Mouse (Mus musculus) lung, adult 2 months (tissue): ENCODE measurements around the gene Dnlz.

ENCODE experiments used
- CTCF ChIP-seq: fragments of 200-500 bp; IDR thresholded peaks from 2 replicates; pipeline ENCODE4 v1.5.1; 2011; ENCODE audit warnings: mild to moderate bottlenecking, low read length, control low read depth; ENCODE audit not compliant: insufficient read depth
- POLR2A ChIP-seq: fragments of 200-500 bp; IDR thresholded peaks from 2 replicates; pipeline ENCODE4 v1.6.1; 2011; ENCODE audit warnings: low read depth, mild to moderate bottlenecking, control low read depth, low read length, borderline replicate concordance; ENCODE audit errors: extremely low read depth

DNA sequence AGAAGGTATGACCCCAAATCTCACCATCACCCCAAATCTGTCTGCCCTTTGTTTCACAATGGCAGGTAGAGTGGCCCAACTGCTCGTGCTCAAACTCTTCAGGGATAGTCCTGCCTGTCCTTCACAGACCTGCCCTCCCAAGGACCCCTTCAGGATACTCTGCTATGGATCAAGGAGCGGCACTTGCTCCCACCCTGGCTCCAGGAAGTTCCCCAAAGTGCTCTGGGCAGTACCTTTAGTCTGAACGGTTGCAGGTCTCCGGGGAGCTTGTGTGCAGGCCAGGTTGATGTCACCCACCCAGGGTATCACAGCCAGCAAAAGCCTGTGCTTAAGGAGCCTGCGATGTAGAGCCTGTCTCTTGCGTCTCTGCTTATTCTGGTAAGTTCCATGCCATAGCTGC is 16.0 kb upstream of the Dnlz start:
- TF ChIP-seq POLR2A (no peak), CTCF (no peak)
